Mouse (Mus musculus) left cerebral cortex, adult 11 months (tissue): ENCODE data around the gene Rhebl1.

ENCODE experiments used
- DNase-seq: peaks from one replicate; pipeline ENCODE4 v3.0.0; 2022; ENCODE audit warnings: low spot score

The Rhebl1 gene

DNA sequence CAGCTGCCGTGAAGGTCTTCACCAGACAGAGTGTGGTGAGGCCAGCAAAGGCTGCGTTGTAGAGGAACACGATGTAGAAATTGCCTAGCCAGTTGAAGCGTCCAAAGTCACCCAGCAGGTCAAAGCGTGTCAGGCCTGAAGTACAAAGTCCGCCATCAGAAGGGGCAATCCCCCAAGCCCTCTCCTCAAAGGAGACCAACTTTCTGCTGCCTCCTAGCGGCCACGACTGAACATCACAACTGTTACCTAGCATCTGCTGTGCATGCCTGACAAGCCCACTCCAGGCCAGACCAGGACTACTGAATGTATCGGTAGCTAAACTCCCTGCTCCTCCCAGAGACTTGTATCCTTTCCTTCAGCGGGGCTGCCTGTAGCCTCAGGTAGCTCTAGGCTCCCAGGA is 10.4 kb upstream of the Rhebl1 start:
- no peak for DNase-seq

DNA sequence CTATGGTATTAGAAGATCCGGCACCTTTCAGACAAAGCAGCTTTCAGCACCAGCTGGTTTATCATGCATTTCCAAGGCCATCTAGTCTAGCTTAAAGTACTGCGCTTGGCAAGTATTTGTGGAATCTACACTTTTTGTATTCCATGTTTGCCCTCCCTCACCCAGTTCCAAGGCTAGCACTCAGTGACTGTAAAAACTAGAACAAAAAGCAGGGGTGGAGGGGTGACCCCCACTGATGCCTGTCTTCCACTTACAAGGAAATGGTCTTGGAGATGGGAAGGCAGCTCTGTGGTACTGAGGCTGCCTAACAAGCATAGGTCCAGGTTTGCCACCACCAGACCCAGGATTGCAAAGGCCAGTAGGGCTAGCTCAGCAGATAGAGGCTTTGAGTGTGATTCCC is 8.3 kb upstream of the Rhebl1 start:
- no peak for DNase-seq

DNA sequence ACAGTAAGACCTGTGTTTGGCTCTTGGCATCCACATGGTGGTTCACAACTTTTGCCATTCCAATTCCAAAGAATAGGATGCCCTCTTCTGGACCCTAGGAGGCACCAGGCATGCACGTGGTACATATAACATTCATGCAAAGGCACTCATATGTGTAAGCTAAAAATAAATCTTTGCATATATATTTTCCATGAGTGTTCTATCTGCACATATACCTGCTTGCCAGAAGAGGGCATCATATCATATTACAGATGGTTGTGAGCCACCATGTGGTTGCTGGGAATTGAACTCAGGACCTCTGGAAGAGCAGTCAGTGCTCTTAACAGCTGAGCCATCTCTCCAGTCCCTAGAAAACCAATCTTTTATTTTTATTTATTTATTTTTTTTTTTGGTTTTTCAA is 7.2 kb upstream of the Rhebl1 start:
- DNase-seq = no peak

DNA sequence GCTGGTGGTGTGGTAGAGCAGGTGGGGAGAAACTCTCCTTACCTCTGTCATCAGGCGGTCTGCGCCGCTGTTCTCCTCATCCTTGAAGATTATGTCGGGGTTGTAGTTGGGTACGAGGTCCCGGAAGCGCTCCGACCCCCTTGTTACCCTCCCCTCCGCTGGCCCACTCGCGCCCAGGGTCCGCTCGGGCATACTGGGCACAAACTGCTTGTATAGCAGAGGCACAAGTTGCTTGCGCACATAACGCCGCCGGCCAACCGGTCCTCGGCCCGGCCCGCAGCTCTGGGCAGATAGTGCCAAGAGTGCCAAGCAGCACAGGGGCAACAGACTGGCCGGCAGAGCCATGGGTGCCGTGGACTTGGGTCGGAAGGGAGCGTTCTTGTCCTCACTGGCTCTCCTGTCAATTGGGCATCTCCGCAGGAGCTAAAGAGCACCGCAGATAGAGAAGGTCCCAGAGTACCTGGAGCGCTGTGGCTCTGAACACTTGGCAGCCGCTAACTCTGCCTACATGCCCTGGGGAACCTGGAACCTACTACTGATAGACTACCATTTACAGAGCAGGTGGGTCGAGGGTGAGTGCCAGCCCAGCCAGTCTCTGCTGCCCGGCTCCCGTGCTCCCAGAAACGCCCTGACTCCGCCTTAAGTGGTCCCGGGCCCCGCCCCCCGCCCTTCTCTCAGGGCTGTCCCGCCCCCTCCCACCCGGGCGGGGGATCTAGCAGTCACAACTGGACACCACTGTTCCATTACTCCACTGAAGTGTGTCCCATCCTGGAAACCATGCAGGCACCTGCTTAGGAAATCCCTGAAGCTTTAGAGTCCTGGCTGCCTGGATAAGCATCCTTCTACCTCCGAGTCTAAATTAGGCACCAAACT is 3.8 kb upstream of the Rhebl1 start, which contains the start of gene Dhh:
Gene Dhh, minus strand, starts transcription at position 613 of the 873 bp plus-strand sequence.
- DNase-seq = no peak

DNA sequence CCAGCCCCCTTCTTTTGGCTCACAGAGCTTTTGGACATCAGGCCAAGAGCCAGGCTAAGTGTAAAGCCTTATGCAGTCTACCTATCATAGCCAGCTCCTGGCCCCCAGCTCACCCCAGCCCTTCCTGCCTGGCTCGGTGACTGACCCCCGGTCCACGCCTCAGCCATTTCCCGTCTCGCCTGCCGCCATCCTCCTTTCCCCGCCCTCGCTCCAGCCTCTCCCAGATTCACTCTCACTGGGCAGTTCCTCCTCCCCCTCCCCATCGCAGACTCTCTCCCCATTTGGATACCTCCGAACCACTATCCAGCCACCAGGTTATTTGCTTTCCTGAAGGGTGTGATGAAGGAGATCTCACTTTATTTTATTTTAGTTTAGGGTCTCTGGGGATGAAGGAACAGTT is 3.2 kb upstream of the Rhebl1 start:
- DNase-seq = no peak

DNA sequence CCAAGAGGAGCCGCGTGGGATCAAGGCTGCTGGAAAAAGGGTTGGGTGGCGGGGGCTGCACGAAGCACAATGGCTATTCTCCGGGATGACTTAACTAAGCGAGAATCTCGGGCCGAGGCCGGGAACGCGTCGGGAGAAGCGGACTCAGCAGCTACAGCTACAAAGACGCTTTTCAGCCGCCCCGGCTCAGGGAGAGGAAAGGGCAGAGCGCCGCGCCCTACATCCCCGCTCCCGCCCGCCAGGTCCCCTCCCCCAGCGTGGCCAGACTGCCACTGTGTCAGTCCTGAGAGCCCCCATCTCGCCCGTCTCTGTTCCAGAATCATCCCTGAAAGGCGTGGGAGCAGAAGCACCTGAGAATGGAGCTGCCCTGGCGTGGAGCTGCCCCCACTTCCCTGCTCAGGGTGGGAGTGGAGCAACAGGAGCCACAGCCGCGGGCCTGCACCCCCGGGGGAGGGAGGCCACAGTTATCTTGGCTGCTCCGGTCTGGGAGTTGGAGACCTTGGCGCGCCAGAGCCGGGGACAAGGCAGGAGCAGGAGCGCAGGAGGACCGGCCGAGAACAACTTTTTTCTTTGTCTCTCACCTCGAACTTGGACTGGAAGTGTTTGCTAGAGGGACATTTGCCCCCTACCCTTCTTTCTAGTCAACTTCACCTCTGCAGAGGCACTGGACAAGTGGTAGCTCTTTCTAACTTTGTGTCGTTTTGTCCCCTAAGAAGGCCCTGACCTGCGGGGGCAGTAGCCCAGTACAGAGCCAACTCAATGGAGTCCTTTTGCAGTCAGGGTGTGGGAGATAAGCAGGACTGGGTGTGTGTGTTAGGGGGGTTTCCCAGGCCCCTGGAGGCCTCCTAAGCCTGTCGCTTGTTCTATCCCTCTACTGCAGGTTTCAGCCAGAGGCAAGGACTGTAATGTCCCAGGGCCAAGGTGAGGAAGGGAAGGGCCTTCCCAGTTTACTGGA is 1.6 kb upstream of the Rhebl1 start:
- no peak for DNase-seq

DNA sequence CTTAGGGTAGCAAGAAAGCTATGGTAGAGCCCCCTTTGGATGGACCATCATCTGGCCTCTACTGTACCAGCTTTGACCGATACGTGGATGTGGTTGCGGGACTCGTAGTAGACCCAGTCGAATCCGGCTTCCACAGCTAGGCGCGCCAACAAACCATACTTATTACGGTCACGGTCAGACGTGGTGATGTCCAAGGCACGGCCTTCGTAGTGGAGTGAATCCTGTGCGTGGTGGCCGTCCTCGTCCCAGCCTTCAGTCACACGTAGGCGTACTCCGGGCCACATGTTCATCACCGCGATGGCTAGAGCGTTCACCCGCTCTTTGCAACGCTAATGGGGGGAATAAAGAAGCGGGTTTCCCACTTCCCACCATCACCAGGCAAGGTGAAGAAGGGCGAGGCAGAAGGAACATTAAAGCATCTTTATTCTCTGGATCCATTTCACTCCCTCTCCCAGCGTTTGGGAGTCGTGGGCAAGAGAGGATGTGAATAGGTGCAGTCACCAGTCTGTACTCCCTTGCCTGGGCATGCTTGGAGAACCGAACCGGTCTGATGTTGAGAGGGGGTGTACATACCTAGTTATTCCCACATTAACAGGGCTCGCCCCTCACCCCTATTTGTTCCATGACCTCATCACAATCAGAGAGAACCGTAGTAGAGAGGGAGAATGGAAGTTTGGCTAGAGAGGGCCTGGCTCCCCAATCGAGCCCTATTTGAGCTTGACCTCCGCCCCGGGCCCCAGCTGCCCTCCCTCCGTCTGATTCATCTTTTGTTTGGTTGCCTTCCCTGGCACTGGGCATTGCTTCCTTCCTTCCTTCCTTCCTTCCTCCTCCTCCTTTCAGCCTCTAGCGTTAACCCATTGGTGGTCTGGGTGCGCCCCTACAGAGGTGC is 650 bp upstream of the Rhebl1 start:
- no peak for DNase-seq

DNA sequence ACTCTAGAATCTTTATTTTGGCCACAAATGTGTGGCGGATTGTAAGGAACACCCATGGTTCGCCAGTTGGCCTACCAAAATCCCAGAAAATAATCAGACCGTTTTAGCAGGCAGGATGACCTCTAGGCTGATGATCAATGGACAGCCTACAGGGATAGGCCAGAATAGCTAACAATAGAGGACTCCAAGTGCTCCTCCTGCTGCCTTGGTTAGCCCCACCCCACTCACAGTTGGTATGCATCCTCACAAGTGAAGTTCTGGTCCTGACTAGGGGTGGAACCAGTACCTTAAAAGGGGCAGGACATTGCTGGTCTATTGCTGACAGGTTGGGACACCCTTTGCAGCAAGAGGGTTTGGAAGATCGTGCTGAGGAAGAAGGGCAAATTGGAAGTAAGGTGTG is 1.3 kb downstream of the Rhebl1 start:
- no peak for DNase-seq

DNA sequence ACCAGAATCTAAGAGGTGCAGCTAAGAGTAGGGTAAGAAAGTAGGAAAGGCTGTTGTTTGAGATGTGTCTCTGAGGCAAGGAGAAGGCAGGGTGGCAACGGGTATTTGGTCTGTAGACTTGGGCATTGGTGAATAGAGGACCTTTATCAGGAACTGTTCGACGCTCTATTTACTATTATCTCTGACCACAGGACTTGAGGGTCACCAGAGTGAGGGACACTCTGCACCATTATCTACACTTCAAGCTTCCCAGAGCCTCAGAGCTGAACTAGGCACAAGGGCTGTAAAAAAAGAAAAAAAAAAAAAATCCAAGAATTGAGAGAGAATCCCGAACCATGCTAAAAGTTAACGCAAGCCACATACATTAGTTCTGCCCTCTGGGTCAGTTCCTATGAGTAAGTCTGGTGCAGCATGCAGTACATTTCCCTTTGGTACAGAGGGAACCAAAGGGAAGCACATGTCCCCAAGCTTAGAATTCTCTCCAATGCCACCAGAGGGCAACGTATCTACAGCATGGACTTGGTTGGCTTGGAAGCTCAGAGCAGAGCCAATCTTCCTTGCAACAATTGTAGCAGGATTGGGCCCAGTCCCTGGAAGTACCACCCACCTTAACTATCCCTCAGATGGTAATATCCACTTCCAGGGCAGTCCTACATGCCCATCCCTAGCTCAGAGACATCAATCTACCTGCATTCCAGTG is 2.3 kb downstream of the Rhebl1 start:
- DNase-seq = peak; percentile 60

DNA sequence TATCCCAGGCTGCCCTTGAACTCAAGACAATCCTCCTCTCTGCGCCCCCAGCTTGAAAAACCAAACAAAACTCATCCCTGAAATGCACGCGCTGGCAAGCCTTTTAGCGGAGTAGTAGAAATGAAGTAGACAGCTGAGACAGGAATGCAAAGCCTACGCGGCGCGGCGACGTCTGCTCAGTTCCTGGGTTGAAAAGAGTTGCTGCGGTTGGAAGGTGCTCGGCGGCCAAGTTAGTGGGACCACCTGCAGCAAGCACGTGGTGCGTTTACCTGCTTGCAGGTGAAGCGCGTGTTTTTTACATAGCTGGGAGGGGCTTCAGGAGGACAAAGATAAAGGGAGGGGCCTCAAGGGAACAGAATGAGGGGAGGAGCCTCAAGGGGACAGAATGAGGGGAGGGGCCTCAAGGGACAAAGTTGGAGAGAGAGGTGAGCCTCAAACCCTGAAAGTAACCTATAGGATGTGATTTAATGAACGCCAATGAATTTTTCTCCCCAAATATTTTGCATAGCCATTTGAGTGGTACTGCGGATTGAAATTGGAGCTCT is 3.1 kb downstream of the Rhebl1 start:
- no peak for DNase-seq

DNA sequence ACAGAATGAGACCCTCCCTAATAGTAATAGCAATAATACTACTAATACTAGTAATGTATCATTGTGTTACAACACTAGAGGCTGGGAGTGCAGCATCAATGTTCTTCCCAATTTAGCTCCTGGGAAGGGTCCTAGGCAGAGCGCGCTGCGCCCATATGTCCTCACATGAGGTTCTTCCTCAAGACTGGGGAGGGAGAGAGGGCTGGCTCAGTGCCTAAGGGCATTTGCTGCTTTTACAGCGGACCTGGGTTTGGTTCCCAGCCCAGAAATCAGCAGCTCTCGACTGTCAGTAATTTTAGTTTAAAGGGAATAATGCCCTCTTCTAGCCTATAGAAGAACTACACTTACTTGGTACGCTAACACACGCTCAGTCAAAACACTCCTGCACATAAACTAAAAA is 6.8 kb downstream of the Rhebl1 start:
- no peak for DNase-seq

DNA sequence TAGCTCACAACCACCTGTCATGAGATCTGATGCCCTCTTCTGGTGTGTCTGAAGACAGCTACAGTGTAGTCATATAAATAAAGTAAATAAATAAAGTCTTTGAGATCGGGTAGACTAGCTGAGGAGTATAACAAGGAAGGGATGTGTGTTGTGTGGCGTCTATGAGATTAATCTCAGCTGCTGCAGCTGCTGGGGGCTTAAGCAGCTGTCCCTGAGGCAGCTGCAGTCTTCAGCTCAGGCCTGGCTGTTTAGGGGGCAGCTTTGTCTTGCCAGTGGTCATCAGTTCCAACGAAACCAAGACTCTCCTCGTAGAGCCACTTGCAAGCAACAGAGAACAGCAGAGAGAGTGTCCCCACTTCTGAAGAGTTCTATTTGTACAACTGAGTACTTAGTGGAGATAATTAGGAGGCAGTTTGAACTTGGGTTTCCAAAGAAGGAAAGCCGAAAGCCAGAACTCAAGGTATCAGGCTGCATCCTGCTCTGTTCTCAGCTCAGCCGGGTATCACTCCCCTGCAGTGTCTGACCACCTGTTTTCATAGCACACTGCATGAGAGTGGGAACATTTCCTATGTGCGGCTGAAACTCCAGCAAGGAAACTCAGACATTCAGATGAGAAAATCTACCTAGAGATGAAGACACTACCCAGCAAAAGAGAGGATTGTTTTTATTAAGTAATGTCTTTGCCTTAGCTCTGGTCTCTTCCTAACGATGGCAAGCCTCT is 7.5 kb downstream of the Rhebl1 start:
- no peak for DNase-seq

DNA sequence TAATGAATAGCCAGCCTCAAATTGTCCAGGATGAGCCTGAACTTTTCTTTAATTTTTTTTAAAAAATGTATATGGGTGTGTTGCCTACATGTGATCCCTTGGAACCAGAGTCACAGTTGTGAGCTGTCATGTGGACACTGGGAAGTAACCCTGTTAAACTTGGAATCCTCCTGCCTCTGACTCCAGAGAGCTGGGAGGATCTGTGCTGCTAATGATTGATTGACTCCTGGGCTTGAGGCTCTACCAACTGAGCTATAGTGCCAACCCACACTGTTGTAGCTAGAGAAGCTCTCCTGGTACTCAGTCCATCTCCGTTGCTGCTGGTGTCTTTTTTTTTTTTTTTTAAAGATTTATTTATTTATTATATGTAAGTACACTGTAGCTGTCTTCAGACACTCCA is 10.2 kb downstream of the Rhebl1 start:
- no peak for DNase-seq

DNA sequence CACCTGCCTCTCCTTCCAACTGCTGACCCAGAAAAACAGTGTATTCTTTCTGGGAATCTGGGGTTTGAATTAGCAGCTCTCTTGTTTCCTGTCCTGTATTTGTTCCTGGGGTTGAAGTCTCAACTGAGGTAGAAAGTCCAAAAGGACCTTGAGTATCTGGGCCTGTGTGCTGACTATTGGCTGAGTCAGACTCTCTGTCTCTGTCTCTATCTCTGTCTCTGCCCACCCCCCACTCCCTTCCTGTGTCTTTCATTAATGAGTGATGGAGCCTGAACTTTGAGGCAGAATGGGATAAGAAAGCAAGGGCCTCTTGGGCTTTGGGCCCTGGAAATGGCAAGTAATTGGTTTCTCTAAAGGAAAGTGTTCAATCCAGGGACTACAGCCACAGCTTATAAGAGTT is 10.7 kb downstream of the Rhebl1 start:
- no peak for DNase-seq

DNA sequence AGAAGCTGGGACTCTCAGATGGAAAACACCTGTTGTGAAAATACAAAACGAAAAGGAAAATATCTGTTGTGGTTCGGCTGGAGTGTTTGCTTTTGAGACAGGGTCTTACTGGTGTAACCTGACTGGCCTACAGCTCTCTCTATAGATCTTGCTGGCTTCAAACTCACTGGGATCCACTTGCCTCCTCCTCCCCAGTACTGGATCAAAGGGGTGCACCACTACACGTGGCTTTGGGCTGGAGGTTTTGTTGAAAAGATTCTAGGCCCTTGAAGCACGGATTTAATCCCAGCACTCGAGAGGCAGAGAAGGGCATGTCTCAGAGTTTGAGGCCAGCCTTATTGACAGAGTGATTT is 12.7 kb downstream of the Rhebl1 start:
- DNase-seq = no peak

DNA sequence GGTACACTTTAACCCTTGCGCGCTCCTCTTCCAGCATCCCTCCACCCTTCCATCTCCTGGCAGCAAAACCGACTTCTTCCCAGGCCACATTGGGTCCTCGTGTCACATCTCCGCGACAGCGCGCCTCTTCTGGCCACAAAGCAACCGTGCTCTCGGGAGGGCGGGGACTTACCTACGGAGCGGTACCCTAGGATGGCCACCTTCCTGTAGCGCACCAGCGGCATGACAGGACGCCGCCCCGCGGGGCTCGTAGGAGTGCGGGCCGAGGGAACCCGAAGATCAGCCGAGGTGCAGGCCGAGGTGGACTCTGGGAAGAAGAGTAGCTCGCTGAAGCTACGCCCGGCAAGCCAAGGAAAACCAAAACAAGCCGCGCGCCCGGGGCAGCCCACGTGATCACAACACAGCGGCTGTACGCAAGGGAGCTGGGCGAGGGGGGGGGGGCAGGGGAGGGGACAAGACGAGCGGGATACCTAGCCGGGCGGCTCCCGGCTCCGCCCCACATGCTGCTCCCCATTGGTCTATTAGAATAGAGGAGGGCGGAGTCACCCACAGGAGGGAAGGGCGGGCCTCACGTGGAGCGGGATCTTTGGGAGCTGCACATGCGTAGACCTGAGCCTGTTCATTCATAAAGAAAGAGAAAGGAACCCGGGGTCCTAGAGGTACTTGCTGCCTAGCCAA is 13.2 kb downstream of the Rhebl1 start:
- DNase-seq = peak; percentile 90

DNA sequence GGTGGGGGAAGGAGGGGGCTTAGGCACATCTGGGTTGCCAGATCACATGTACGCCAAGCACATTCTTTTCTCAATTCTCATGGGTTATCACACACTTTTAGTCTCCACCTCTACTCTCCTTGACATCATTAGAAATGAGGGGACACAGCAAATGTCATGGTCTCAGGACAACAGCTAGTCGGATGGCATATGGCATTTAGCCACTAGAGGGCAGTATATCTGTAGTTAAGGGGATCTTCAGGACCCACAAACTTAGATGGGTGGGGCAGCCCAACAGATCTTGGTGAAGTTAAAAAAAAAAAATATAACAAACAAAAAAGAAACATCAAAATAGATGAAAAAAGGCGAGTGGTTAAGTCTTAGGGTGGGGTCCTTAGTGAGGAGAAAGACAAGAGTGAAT is 17.0 kb downstream of the Rhebl1 start:
- DNase-seq = peak; percentile 60

DNA sequence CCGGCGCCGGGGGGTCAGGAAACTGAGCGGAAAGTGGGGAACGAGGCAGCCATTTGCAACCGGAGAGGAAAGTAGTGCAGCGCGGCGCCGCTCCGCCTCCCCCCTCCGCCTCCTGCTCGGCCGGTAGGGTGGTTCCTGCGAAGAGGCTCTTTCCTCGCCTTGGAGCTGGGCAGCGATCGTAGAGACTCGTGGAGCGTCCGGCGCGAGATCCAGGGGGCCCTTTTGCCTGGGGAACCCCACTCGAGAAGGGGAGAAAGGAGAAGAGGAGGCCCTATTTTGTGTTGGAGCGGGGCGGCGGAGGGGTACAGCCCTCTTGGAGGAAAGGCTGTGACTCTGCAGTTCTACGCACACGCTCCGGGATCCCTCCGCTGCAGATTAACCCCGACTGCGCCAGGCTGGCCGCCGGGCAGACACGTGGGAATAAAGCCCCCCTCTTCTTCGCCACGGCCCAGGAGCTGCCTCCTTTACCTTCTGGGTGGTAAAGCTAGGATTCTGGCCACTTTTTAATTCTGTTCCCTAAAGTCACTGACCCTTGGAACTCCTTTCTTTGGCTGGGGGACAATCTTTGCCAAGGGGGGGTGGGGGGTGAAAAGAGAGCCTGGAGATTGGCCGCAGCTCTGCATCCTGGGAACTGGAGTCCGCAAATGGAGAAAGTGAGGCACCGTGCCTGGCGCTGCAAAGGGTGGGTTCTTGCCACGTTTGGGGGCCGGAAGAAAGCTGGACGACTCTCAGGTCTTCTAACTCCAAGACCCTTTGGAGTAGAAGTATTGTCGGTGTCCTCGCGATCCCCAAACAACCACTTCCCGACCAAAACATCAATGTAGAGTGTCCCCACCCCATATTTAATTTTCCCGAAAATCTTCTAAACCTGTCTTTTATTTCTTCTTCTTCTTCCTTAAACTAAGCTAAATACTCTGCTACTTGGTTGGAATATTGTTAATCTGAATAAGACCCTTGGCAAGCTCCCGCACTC is 22.1 kb downstream of the Rhebl1 start:
- DNase-seq = peak; percentile 89
